Mouse (Mus musculus) gastrocnemius, postnatal 4 days (tissue): Measurements from ENCODE around the gene Crb2. TPM values are rescaled to one million over a fixed set of nuclear protein-coding genes. Genes with fewer than 3 reads are reported as not detected.
A peak's percentile ranks its signal among the peaks of the same experiment; 100 is the strongest.

Experiments used
- DNase-seq, 2 experiments: peaks; one replicate each; pipeline ENCODE4 v3.0.0; 2021 to 2022; ENCODE audit warnings: low spot score in 2 of 2, mixed read lengths in 2 of 2
- total RNA-seq, 2 experiments: library from RNA; stranded (reverse); gene quantifications; 2 replicates each; pipeline ENCODE4 v1.2.3; 2021

Crb2 gene
- total RNA-seq, 2 experiments from 2014 or later = 0.37 to 0.70 TPM

DNA sequence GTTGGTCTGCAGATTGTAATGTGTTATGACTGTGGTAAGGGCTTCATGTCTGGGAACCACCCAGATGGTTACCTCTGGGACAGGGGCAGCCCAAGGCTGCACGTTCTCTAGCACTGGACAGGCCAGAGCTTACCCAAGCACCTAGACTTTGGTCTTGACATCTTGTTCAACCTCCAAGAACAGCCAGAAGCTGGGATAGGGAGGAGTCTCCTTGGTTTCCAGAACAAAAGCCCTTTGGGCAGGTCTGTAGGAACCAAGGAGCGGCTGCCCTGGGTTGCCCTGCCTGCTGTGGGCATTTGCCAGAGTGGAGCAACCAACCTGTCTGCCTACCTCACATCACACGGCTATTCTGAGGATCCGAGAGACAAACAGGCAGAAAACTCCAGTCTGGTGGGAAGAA is 21.0 kb downstream of the Crb2 start:
- no peak for DNase-seq

DNA sequence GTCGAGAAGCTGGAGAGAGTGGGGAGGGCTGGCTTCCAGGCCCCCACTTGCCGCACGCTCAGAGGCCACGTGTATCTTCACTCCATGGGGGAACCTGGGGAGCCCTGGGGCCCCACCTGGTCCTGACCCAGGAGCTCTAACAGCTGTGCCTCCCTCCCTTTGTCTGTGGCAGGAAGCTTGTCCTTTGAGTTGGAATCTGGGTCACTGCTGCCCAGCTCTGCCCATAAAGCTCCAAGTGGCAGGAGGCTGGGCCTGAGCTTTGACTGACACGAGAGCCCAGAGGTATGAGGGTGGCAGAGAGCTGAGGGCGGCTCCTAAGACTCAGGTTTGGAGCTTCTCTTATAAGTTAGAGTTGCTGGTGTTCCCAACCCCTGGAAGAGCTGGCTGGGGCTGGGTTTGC is 23.1 kb downstream of the Crb2 start:
- no peak for DNase-seq

DNA sequence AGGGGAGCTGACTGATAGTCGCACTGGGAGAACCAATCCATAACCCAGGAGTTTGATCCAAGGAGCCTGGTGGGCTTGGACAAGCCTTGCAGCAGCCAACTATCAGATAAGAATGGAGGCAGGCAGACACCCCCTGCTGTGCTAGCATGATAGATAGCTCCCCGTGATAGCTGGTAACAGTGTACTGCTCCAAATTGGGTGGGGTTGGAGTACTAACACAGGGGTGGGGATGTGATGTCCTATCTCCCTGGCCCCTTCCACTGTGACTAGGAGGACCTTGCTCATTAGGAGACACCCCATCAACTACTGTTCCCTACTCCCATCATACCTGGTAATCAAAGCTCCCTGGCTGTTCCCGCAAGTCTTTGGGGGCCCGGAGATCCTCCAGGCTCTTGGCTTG is 25.6 kb downstream of the Crb2 start:
- no peak for DNase-seq

DNA sequence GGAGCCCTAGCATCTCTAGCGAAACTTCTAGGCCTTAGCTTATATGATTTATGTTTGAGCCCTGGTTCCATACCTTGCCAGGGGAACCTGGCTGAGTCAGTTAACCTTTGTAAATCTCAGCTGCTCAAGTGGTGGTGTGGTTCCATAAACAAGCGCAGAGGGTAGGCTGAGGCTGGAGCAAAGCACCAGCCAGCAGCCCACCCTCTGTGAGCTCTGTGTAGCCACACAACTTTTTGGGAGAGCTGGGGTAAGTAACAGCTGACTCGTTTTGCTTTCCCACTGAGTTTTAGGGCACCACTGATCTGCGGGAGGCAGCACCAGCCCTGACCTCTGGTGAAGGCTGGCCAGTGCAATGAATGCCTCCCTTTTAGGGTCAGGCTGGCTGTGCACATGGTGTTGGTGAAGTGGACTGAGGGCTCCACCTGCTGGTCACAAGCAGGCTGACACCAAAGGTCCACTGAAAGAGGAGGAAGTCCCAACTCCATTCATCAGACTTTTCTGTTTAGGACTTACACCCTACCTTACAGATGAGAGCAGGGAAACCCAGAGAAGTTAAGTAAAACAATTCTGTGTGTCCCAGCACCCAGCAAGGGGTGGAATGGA is 26.7 kb downstream of the Crb2 start:
- DNase-seq = peak in 1 of 2 experiments; percentile 59

DNA sequence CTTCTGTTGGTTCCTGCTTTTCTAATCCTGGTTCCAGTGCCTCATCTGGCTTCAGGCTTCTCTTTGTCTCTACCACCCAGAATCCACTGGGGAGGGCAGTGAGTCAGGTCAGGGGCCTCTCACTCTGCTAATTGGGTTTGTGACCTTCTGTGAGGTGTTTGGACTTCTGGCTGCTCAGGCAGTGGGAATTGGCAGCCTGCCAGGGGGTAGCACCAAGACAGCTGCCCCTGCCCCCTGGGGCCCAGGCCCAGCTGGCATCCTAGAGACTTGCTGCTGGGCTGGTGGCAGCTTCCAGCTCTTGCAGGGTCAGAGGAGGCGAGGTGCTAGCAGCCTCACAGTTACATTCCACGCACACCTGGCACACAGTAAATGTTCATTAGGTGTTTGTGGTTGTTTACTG is 35.6 kb downstream of the Crb2 start:
- DNase-seq = peak in 1 of 2 experiments; percentile 53

DNA sequence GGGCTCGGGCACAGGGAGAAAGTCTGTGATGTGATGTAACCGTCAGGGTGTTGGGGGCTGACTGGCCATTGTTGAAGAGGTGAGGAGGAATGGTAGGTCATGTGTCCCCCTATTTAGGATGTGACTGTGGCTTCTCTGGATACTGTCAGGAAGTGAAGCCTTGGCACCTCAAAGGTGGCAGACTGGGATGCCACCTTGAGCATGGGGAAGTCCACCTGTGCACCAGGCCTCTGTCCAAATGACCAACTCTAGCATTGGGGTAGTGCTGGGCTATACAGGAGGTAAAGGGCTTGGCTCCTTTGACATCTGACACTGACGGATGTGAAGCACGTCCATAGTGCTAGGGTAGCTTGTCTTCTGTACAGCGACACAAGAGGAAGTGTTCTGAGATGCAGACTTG is 36.4 kb downstream of the Crb2 start:
- DNase-seq = no peak

DNA sequence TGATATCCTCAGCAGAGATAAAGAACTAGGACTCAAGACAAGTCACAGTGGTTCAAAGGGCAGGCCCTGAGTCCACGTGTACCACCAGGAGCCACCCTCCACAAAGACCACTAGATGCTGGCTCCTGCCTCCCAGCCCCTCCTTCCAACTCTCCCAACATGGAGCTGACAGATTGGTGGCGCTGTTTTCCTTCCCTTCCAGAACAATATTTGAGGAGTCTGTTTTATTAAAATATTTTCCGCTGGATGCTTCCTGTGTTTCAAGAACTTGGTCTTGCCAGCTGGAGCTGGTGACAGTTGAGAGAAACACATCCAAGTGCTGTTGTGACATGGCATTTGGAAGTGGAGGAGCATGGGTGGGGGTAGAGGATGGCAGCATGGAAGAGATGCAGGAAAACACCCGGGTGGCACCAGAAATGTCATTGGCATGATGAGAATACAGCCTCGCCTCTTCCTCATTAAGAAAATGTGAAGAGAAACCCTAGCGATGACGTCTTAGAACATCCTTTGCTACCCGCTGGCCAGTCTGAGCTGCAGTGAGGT is 38.8 kb downstream of the Crb2 start:
- DNase-seq = no peak

DNA sequence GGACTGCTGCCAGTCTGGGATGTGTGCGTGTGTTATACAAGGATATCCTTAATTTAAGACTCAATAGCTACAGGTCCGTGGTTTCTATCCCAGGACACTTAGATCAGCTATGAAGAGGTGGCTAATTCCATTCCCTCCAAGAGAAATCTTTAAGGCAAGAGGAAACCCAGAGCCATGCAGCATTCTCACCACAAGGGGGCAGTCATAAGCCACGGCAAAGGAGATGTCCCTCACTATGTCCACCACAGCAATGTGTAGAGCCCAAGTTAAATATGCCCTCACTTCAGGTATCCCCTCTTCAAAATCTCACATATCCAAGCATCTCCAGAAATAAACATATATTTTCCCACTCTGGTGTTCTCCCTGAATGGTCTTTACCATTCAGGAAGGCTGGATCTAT is 39.6 kb downstream of the Crb2 start:
- DNase-seq = peak; percentile 59 to 71

DNA sequence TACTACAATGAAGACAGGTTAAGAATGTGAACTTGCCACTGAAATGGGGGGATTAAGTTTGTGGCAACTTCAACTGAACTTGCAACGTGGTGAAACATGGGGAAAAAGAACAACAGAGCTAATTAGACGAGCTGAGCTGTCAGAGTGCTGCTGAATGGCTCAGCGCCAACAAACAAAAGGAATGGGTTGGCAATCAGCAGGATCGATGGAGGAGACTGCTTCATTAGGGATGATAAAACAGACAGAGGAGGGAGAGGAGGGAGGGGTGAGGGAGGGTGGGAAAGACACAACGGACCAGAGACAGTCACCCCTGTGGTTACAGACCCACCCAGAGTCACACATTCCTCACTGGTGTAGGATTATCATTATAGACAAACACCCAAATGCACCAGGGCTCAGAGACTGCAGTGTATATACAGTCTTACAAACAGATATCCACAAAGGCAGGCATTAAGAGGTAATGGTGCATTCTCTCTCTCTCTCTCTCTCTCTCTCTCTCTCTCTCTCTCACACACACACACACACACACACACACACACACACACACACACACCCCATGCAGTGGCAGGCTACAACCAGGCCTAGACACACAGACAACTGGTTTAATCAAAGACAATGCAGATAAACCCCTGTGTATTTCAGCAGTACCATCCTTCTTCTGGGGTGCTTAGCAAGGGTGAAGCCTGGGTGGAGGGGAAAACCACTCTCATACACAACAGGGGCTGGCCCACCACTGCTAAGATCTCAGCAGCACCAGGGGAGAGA is 42.9 kb downstream of the Crb2 start:
- DNase-seq = no peak

DNA sequence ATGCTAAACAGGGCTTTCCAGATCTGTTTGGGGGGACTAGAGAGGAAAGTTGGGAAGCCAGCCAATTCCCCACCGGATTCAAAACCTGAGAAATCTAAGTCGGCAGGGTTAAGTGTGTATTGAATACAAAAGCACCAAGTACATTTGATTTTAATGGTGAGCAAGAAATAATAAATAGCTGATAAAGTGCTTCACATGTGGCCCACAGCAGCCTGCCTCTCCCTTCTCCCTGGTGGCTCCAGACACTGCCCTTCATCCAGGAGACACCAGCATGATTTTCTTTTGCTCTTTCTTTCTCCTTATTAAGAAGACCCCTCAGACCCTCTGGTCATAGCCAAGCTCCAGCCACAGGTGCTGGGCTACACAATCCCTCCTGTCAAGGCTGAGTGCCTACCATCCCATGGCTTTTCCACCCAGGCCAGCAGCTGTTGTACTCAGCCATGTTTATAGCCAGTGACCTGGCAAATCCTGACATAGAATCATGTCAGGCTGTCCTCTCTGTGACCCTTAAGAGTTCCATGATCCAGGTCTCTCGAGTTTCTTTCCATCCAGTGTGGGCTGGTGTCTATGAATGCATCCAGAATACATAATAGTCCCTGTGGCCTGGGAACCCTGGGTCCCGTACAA is 43.6 kb downstream of the Crb2 start:
- DNase-seq = no peak

DNA sequence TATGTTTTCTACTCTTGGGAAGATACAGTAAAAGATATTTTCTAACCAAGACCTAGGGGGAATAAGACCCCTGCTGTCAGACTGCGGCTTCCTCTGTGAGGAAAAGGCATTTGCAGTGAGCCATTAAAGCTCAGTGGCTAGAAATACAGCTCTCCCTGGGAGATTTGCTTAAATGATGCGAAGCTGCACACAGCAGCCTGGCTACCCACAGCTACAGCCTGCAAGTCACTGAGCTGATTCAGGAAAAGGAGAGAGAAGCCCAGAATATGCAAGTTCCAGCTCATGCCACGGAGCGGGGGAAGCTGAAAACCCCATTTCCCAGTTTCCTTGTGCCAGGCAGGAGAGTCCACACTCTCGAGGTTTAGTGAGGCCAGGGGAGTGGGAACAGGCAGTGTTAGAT is 46.1 kb downstream of the Crb2 start:
- no peak for DNase-seq

DNA sequence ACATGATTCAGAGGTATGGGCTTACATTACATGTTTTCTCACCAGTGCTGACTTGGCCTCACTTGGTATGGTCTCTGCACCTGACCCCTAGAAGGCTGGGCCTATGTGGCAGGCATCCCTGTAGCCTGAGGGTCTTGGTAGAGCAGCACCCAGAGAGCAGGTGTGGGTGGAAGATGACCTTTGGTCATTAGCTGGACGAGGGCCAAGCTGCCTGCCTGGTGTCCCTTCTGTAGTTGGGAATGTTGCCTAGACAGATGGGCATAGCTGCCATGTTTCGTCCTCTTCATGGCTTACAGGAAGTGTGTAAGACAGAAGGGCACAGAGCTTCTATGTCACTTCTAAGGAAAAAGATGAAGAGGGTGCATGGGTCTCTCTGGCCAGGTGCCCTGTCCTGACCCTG is 47.8 kb downstream of the Crb2 start:
- DNase-seq = no peak

DNA sequence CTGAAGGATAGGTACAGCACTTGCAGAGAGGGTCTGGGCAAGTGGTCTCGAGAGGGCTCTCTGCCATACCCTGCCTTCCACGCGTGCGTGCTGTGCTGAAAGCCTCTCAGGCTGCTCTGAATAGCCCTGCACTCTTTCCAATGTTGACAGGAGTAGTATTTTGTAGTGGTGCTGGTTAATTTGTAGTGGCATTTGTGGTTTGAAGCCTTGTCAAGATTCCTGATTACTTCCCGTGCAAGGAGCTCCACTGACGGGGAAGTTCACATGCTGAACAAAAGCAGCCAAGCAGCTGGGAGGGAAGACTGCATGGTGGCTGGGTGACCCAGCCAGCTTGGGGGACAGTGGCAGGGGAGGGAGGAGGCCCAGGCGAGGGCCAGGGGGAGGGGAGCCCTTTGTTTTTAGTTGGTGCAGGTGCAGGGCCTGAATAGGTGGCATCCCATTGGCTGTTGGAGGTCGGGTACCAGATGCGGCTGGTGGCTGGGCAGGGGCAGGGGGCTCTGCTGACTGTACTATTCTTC is 53.8 kb downstream of the Crb2 start:
- DNase-seq = no peak

DNA sequence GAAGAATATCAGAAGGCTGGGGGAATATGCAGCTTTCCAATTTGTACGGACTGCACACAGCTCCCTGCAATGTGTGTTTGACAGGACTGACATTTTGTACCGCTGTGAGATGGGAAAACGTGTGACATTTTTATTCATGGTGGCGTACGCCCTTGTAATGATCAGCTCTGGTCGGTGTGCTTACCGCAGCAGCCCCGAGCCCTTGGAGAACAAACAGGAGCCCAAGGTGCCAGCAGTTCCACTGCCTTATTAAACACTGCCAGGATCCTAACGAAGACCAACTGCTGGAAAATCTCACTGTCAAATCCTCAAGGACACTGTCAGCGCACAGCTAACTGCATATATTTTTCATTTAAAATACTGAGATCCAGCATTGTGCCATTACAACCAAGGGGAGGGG is 56.2 kb downstream of the Crb2 start:
- DNase-seq = no peak

DNA sequence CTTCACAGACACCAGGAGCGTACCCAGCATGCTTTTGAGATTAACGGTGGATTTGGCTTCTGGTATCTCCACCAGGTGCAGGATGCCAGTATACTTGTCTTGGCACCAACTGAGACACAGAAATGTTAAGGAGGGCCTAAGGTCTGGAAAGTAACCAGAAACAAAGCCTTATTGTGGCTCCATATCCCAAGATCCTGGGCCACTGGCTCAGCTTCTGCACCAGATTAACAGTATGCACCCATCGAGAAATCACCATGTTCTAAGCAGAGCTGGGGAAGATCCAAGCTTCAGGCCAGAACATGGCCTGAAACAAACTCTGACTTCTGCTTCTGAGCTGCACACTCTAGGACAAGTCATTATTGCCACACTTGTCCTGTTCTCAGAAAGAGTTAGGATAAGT is 60.9 kb downstream of the Crb2 start:
- no peak for DNase-seq

DNA sequence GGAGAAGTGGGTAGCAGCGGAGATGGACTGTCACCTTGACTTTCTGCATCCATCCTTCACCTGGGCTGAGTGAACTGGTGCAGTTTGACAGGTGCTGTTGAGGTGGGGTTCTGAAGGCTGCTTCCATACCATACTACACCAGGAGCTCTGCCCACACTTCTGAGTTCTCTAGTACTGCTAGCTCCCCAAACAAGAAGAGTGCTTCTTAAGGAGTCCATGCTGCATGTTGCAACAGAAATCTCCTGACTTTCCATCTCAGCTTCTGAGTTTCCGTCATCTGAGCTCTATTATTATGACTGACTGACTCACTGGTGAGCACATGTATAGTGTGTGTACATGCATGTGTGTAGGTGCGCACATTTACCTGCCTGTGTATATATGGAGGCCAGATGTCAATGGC is 61.5 kb downstream of the Crb2 start:
- DNase-seq = no peak

DNA sequence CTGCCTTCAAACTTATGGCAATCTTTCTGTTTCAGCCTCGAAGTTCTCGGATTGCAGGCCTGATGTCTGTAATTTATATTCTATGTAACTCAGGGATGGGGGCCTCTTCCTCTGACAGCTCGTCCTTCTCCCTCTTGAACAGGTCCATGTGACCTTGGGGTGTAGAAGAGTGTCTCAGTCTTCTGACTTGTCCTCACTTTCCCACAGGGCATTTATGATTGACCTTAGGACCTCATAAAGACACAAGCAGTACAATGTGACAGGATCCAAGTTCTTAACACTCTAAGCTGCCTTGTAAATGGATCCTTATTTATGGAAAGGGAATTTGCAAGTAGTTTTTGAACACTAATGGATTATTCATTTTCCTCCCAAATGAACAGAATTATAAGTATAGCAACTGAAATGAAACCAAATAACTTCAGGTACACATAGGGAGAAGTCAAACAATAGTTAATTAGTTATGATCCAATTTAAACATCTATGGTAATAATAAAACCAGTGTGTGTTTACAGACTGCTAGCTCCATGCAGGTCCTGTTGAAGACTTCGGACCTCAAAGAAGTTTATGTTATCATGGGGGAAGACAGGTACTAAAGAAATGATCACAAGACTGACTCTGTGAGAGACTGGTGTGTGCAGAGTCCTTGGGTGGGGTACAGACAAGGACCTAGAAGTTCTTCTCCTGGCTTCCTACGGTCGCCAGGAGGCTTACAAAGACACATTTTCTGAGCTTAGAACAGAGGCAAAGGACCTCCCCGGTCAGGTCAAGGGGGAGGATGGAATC is 62.3 kb downstream of the Crb2 start:
- DNase-seq = no peak

DNA sequence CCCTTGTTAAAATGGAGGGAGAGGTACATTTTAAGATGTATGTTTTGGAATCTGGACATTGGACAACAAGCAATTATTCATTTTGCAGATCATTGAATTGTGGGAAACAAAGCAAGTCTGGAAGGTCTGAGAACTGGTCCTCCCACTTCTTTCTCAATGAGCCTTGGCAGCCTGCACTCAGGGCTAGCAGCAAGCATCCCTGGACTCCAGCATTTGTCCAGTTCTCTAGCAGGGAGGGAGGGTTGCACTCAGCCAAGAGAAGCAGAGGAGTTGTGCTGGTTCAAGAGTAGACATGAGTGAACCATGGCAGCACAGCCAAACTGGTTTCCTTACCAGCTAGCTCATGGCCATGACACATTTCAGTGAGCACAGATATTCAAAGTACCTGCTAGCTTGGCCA is 63.9 kb downstream of the Crb2 start:
- no peak for DNase-seq

DNA sequence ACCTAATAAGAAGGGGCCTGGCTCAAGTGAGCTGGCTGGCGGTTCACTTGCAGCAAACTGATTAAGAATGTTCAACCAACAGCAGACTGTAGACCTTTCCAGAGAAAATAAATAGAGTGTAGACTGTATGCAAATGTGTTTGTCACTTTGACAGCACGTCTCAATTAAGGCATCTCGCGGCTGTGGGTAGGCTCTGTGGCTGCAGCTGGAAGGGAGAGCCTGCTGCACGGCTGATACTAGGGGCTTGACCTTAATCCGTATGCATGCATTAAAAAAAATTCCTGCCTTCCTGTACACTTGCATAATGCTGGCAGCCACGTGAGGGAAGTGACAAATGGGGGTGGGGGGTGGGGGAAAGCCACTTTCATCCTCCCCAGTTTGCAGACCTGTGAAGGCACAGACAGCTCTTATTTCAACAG is 66.1 kb downstream of the Crb2 start:
- no peak for DNase-seq

DNA sequence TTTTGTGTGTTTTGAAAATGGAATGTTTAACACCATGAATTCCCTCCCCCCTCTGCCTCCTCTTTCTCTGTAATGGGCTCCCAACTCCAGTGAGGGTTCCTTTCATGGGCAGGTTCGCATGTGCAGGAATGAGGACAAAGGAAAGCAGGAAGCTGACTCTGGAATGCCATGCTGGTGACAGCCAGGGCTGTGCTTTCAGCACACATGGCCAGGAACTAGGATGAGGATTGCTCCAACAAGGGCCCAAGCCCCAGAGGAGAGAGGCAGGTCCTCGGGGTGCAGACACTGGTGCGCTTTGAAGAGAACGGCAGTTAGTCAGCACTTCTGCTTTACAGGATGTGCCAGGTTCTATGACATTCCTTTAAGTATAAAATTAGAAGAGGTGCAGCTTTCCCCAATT is 66.7 kb downstream of the Crb2 start:
- no peak for DNase-seq
